Mouse (Mus musculus) kidney, postnatal 25 days (tissue): ENCODE results near the gene Plgrkt.

Experiments
- DNase-seq, 2 experiments: peaks; one replicate each; pipeline ENCODE4 v3.0.0; 2021; ENCODE audit warnings: mixed read lengths in 2 of 2

Plgrkt gene

GRCm38 (mm10) chr19:29379839-29380603, 12.8 kb upstream of the Plgrkt start:
- no peak for DNase-seq

- no peak for DNase-seq
These were observed 9.2 kb upstream of the Plgrkt start for GRCm38 (mm10) chr19:29376382-29376781.

GRCm38 (mm10) chr19:29374947-29375346, 7.8 kb upstream of the Plgrkt start:
- no peak for DNase-seq

- DNase-seq, result no peak
These were observed 6.2 kb upstream of the Plgrkt start for GRCm38 (mm10) chr19:29373438-29373837.

GRCm38 (mm10) chr19:29372621-29373020, 5.4 kb upstream of the Plgrkt start:
- no peak for DNase-seq

GRCm38 (mm10) chr19:29372138-29372537, 4.9 kb upstream of the Plgrkt start:
- no peak for DNase-seq

GRCm38 (mm10) chr19:29371284-29372081, 4.3 kb upstream of the Plgrkt start:
- DNase-seq, result no peak

- DNase-seq, result no peak
These were observed 3.5 kb upstream of the Plgrkt start for GRCm38 (mm10) chr19:29370545-29371283.

- no peak for DNase-seq
These were observed 2.9 kb upstream of the Plgrkt start for GRCm38 (mm10) chr19:29370112-29370511.

- no peak for DNase-seq
These were observed 1.6 kb upstream of the Plgrkt start for GRCm38 (mm10) chr19:29368671-29369309.

- no peak for DNase-seq
These were observed 851 bp upstream of the Plgrkt start for GRCm38 (mm10) chr19:29368041-29368440.

- DNase-seq, result peak in 1 of 2 experiments; percentile 12
These were observed 793 bp downstream of the Plgrkt start for GRCm38 (mm10) chr19:29366226-29366968.

- DNase-seq, result no peak
These were observed 2.1 kb downstream of the Plgrkt start for GRCm38 (mm10) chr19:29365105-29365504.

- DNase-seq, result no peak
These were observed 3.1 kb downstream of the Plgrkt start for GRCm38 (mm10) chr19:29364076-29364475.

GRCm38 (mm10) chr19:29363557-29363956, 3.6 kb downstream of the Plgrkt start:
- DNase-seq, result no peak

- no peak for DNase-seq
These were observed 4.8 kb downstream of the Plgrkt start for GRCm38 (mm10) chr19:29362173-29362930.

GRCm38 (mm10) chr19:29361468-29362130, 5.6 kb downstream of the Plgrkt start:
- DNase-seq, result peak; percentile 94 to 98

- DNase-seq, result no peak
These were observed 6.9 kb downstream of the Plgrkt start for GRCm38 (mm10) chr19:29360251-29360650.

GRCm38 (mm10) chr19:29356281-29356680, 10.9 kb downstream of the Plgrkt start:
- DNase-seq, result peak; percentile 24 to 75
